Mouse (Mus musculus): ENCODE measurements at regions not wholly inside any gene's neighbourhood (a gene's known extent, or its start where the extent isn't known, plus 50 kb on each side); places are given as distances from the start of the nearest gene placed in this dataset.
A peak's percentile ranks its signal among the peaks of the same experiment; 100 is the strongest.

DNA sequence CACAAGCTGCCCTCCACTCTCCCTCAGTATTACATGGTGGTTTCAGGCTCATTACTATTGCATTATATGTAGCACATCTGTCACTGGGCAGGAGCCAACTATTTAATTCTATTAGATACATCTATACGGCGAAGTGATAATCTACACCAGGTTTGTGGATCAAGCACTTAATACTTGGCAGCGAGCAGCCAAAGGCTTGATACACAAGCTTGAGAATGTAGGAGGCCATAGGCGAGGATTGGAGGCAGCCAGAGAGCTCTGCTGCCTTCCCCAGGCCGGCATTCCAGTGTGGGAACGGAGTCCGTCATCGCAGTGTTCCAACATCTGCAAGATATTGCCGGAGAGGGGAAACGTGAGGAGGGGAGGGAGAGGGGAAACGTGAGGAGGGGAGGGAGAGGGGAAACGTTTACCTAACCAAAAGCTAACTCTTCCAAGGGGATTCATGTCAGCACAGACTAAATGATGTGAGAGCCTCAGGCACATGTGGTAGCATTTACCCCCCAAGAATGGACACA, 109.6 kb upstream of the Habp2 start:
- no peak for DNase-seq (ENCODE audit: low read depth)

- DNase-seq (ENCODE audit: low read depth), result no peak
Observed at GRCm38 (mm10) chr19:56185756-56186155, 101.2 kb upstream of the Habp2 start.

DNA sequence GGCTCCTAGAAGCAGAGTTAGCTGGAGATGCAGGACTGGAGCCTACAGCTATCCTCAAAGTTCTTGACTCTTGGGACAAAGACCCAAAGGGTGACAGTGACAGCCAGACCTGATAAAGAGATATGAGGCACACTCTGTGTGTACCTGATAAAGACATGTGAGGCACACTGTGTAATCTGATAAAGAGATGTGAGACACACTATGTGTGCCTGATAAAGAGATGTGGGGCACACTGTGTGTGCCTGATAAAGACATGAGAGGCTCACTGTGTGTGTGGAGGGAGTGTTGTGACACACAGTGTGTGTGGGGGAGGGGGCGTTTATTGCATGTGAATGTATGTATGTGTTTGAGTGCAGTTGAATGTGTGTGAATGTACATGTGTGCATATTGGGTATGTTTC, 97.8 kb upstream of the Habp2 start:
- no peak for DNase-seq (ENCODE audit: low read depth)

DNA sequence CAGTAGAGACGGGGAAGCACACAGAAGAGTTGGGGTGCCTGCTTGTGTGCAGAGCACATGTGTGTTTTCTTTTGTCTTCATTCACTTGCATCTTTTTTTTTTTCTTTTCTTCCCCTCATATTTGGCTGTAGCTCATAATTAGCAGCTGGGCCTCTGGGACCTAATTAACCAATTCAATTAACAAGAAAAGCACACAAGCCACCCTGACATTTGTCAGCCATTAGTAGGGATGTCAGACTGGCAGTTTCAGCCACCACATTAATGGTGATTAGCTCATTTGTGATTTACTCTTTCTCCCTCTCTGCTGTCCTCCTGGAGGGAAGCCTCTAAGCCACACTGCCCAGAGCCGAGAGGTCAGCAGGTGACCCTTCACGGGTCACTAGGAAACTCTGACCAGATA, 96.7 kb upstream of the Habp2 start:
- no peak for DNase-seq (ENCODE audit: low read depth)

- DNase-seq (ENCODE audit: low read depth), result no peak
Observed at GRCm38 (mm10) chr19:56198474-56199236, 88.3 kb upstream of the Habp2 start.

- DNase-seq (ENCODE audit: low read depth), result no peak
Observed at GRCm38 (mm10) chr19:56199401-56200150, 87.4 kb upstream of the Habp2 start.

DNA sequence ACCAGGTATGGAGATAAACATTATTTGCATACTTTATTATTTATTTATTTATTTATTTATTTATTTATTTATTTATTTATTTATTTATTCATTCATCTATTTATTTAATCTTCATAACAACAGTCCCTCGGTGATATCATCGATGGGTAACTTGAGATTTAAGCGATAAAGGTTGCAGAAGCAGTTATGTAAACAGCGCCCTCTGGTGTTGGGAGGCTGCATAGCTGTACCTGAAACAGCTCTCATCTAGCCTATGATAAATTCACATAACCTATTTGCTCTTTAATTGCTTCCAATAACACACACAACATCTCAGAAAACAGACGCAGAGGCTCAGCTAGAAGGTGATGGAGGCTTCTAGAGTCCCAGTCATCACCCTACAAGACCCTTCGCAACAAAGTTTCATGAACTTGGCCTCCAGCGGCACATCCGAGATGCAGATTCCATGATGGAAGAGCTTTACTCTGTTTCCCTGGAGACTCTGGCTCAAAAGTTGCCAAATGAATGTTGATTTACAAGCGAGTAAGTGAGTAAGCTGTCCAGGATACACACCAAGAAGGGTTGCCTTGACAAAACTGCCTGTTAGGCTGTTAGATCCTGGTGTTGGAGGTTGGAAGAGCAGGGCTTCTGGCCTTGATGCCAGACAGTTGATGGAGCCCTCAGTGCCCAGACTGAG, 85.8 kb upstream of the Habp2 start:
- no peak for DNase-seq (ENCODE audit: low read depth)

GRCm38 (mm10) chr19:56201738-56202480, 85.0 kb upstream of the Habp2 start:
- no peak for DNase-seq (ENCODE audit: low read depth)

- peak; percentile 40 for DNase-seq (ENCODE audit: low read depth)
Observed at GRCm38 (mm10) chr19:56202481-56203130, 84.3 kb upstream of the Habp2 start.

DNA sequence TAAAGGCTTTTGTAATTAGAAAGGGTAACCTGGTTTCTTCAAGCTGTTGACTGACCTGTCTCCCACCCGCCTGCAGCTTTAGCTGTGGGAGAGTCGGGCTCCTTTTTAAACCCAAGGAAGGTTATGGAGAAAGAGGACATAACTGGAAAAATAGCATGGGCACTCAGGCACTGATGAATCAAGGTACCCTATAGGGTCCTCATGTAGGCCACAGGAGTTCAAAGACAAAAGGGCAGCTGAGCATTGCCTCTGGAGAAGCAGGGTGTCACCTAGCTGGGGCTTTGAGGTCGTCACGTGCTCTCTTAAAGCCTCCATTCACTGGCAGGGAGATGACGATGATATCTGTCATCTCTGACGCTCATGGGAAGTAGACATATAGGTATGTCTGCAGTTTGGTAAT, 68.4 kb upstream of the Habp2 start:
- no peak for DNase-seq (ENCODE audit: low read depth)

GRCm38 (mm10) chr19:56220724-56221407, 66.1 kb upstream of the Habp2 start:
- no peak for DNase-seq (ENCODE audit: low read depth)

DNA sequence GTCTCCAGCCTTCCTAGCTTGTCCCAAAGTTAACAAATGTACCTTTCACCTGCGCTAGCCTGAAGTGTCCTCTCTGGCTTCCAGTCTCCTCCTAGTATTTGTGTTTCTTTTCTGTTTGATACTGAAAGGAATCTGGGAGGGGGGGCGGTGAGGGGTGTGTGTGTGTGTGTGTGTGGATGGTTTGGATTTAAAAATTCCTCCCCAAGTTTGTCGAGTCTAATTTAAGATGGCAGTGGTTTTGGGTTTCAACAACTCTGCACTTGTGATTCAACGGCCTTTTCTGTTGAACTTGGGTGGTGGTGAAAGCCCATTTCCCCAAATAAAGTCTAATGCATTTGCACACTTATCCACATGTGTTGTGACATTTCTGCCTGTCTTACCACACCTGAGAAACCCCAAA, 64.4 kb upstream of the Habp2 start:
- no peak for DNase-seq (ENCODE audit: low read depth)

GRCm38 (mm10) chr19:56225039-56225438, 61.9 kb upstream of the Habp2 start:
- DNase-seq (ENCODE audit: low read depth), result no peak

DNA sequence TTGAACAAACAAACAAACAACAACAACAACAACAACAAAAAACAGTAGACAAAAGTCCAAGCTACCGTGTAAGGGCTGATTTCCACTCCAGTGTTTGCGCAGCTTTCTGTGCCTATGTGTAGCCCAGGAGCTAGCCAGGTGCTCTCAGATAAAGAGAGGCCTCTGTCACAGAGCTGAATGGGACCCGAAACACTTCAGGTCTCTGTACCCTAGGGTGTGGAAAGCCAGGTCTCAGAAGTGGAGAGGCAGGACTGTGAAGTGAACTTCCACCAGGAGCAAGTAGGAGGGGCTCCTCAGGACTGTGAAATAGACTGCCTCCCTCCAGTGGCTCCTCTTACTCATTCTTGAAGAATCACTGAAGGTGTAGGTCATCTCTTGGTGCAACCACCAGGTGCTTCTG, 61.4 kb upstream of the Habp2 start:
- DNase-seq (ENCODE audit: low read depth), result no peak

DNA sequence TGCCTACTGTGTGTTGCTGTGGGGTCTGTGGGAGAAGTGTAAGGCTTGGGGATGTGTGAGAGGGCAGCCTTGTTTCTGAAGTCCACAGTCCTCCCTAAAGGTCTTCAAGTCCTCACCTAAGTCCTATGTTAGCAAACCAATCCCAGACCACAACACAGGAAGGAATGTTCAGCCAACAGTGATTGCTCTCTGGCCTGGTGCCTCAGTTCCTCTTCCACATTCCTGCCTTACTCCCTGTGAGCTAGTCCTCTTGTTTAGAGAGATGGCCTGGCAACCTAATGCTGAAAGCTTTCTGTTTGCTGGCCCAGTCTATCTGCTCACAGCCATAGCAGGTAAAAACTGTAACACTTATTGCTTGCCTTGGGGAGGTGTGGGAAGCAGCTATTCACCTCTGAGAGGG, 58.4 kb upstream of the Habp2 start:
- DNase-seq (ENCODE audit: low read depth), result no peak

DNA sequence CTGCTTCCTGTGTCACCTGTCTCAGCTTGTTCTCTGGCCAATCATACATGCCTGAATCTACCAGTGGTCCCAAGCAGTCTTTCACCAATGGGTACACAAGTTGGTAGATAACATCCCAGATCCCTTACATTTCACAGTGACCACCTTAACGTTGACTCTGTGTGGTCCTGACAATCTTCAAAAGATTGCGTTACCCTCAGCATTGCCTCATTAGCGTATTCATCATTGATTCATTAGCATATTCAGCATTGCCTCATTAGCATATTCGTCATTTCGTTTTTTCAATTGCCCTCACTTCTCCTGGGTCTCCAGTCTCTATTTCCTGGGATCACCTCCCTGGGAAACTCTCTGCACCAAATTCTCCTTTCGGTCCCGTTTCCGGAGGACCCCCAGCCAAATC, 55.5 kb upstream of the Habp2 start:
- no peak for DNase-seq (ENCODE audit: low read depth)

DNA sequence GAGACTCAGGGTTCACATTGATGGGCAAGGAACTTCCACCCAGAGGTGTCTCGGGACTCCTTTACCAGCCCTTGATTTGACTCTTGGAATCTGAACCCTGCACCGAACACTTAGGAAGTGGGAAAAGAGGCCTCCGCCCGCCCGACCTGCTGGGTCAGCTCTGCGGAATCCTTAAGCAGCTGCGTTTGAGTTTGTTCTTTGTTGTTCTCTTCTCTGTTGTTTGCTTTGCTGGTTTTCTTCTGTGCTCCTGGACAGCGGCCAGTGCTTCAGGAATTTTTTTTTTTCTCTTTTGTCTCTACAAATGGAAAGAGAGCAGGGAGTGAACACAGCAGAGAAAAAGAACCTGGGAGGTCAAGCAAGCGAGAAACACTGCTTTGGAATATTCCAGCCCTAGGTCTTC, 55.1 kb upstream of the Habp2 start:
- no peak for DNase-seq (ENCODE audit: low read depth)

DNA sequence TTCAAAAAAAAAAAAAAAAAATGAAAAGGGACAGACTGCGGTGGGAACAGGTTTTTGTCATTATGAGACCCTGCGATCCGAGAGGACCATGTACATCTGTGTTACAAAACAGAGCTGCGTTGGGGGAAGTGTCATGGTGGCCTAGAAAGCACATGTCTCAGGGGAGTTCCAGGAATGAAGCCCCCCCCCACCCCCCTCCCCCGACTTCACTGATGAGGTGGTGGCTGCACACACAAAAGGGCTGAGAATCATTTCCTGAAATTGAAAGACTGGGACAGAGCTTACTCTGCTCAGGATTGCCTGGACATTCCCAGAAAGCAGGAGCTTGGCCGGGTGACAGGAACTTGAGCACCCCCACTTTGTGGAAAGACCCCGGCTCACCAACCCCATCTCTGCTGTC, 54.7 kb upstream of the Habp2 start:
- DNase-seq (ENCODE audit: low read depth), result no peak

- no peak for DNase-seq (ENCODE audit: low read depth)
Observed at GRCm38 (mm10) chr19:56232950-56233349, 54.0 kb upstream of the Habp2 start.

DNA sequence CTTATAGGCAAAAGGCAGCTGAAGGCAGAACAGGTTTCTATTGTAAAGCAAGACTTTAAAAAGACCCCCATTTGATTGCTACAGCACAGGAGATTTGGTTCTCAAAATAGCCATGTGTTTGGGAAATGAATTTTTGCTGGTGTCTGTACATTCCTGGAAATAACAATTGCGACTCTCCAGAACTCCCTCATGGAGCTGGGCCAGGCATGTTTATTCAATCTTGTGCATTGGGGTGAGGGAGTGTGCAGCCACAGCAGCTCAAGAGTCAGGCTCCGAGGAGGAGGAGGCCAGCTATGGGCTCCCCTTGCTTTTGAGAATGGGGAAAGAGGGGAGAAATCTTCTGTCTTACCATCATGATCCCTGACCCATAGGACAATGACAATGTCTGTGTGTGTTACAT, 51.9 kb upstream of the Habp2 start:
- no peak for DNase-seq (ENCODE audit: low read depth)

Data from gonadal fat pad, adult 2 months (tissue).